Mouse (Mus musculus): ENCODE data around the gene Babam2. TPM values are rescaled to one million over a fixed set of nuclear protein-coding genes. Genes with fewer than 3 reads are reported as not detected.
A peak's percentile ranks its signal among the peaks of the same experiment; 100 is the strongest.

The Babam2 gene
- polyA plus RNA-seq, 1 experiment from 2014 or later: 50.6 TPM

- Histone ChIP-seq H3K27ac (replicated peaks) (peak overlapping the region; percentile 71), H3K4me2 (replicated peaks) (no peak overlapping the region), H3K36me3 (no peaks in the 10 kb centered on the region), H3K9ac (no peak overlapping the region), H3K27me3 (no peaks in the 10 kb centered on the region), H3K9me3 (replicated peaks) (no peaks in the 10 kb centered on the region), H3K4me1 (peaks cover 52% of the 10 kb centered on the region), H3K4me3 (replicated peaks) (no peak overlapping the region)
- no peak for ATAC-seq (ENCODE audit: insufficient number of reproducible peaks, low FRiP score, low TSS enrichment, low read depth)
- 88% methylated on average over 2 of the region's 2 CpGs for WGBS
Observed at GRCm38 (mm10) chr5:32066839-32067238, 369.4 kb downstream of the Babam2 start.

- Histone ChIP-seq H3K27ac (replicated peaks) (no peak overlapping the region), H3K4me2 (replicated peaks) (no peak overlapping the region), H3K36me3 (no peaks in the 10 kb centered on the region), H3K4me3 (replicated peaks) (no peak overlapping the region), H3K27me3 (no peaks in the 10 kb centered on the region), H3K9ac (no peak overlapping the region), H3K4me1 (peaks cover 52% of the 10 kb centered on the region), H3K9me3 (replicated peaks) (no peaks in the 10 kb centered on the region)
- WGBS: 83% methylated on average over 3 of the region's 3 CpGs
- ATAC-seq (ENCODE audit: insufficient number of reproducible peaks, low FRiP score, low TSS enrichment, low read depth): no peak
Observed at GRCm38 (mm10) chr5:32068616-32069015, 371.1 kb downstream of the Babam2 start.

- H3K4me3 ChIP-seq (replicated peaks): no peak overlapping the region
- peaks cover 51% of the 10 kb centered on the region for H3K4me1 ChIP-seq
- H3K9me3 ChIP-seq (replicated peaks): no peaks in the 10 kb centered on the region
- 76% methylated on average over 4 of the region's 4 CpGs for WGBS
- no peaks in the 10 kb centered on the region for H3K36me3 ChIP-seq
- H3K4me2 ChIP-seq (replicated peaks): no peak overlapping the region
- no peak for ATAC-seq (ENCODE audit: insufficient number of reproducible peaks, low FRiP score, low TSS enrichment, low read depth)
- no peak overlapping the region for H3K9ac ChIP-seq
- H3K27me3 ChIP-seq: no peaks in the 10 kb centered on the region
- H3K27ac ChIP-seq (replicated peaks): peak overlapping the region; percentile 25
Observed at GRCm38 (mm10) chr5:32069096-32069495, 371.6 kb downstream of the Babam2 start.

GRCm38 (mm10) chr5:32069566-32070169 is 372.2 kb downstream of the Babam2 start:
- no peak for ATAC-seq (ENCODE audit: insufficient number of reproducible peaks, low FRiP score, low TSS enrichment, low read depth)
- no peak overlapping the region for H3K4me3 ChIP-seq (replicated peaks)
- 62% methylated on average over 10 of the region's 10 CpGs for WGBS

GRCm38 (mm10) chr5:32070781-32071180 is 373.3 kb downstream of the Babam2 start:
- H3K27me3 ChIP-seq: no peaks in the 10 kb centered on the region
- WGBS: 76% methylated on average over 3 of the region's 3 CpGs
- peaks cover 40% of the 10 kb centered on the region for H3K4me1 ChIP-seq
- H3K9ac ChIP-seq: no peak overlapping the region
- no peak overlapping the region for H3K4me2 ChIP-seq (replicated peaks)
- peak overlapping the region; percentile 44 for H3K27ac ChIP-seq (replicated peaks)
- H3K4me3 ChIP-seq (replicated peaks): no peak overlapping the region
- H3K9me3 ChIP-seq (replicated peaks): no peaks in the 10 kb centered on the region
- no peak for ATAC-seq (ENCODE audit: insufficient number of reproducible peaks, low FRiP score, low TSS enrichment, low read depth)
- no peaks in the 10 kb centered on the region for H3K36me3 ChIP-seq

More at GRCm38 (mm10) chr5:32069566-32070169, 372.2 kb downstream of the Babam2 start:
- H3K4me2 ChIP-seq (replicated peaks): no peak overlapping the region
- no peak overlapping the region for H3K9ac ChIP-seq
- no peaks in the 10 kb centered on the region for H3K9me3 ChIP-seq (replicated peaks)
- peaks cover 46% of the 10 kb centered on the region for H3K4me1 ChIP-seq
- no peaks in the 10 kb centered on the region for H3K36me3 ChIP-seq
- H3K27ac ChIP-seq (replicated peaks): peak overlapping the region; percentile 25
- H3K27me3 ChIP-seq: no peaks in the 10 kb centered on the region

GRCm38 (mm10) chr5:32071314-32071713 is 373.8 kb downstream of the Babam2 start:
- Histone ChIP-seq H3K27ac (replicated peaks) (peak overlapping the region; percentile 44), H3K9ac (no peak overlapping the region), H3K4me2 (replicated peaks) (no peak overlapping the region), H3K27me3 (no peaks in the 10 kb centered on the region), H3K9me3 (replicated peaks) (no peaks in the 10 kb centered on the region), H3K36me3 (no peaks in the 10 kb centered on the region), H3K4me1 (peaks cover 36% of the 10 kb centered on the region), H3K4me3 (replicated peaks) (no peak overlapping the region)
- WGBS: 50% methylated on average over 4 of the region's 4 CpGs
- ATAC-seq (ENCODE audit: insufficient number of reproducible peaks, low FRiP score, low TSS enrichment, low read depth): no peak

- H3K9ac ChIP-seq: no peak overlapping the region
- WGBS: 82% methylated on average over 5 of the region's 5 CpGs
- ATAC-seq (ENCODE audit: insufficient number of reproducible peaks, low FRiP score, low TSS enrichment, low read depth): no peak
- H3K4me2 ChIP-seq (replicated peaks): no peak overlapping the region
- H3K27me3 ChIP-seq: no peaks in the 10 kb centered on the region
- peaks cover 30% of the 10 kb centered on the region for H3K4me1 ChIP-seq
- H3K9me3 ChIP-seq (replicated peaks): no peaks in the 10 kb centered on the region
- no peaks in the 10 kb centered on the region for H3K36me3 ChIP-seq
- H3K27ac ChIP-seq (replicated peaks): peak overlapping the region; percentile 44; the same call in 1 of the 2 replicates
- H3K4me3 ChIP-seq (replicated peaks): no peak overlapping the region
Observed at GRCm38 (mm10) chr5:32071824-32072223, 374.3 kb downstream of the Babam2 start.

- Histone ChIP-seq H3K4me2 (replicated peaks) (no peak overlapping the region), H3K9ac (no peak overlapping the region), H3K27ac (replicated peaks) (no peak overlapping the region), H3K27me3 (no peaks in the 10 kb centered on the region), H3K4me3 (replicated peaks) (no peak overlapping the region), H3K4me1 (peaks cover 25% of the 10 kb centered on the region), H3K9me3 (replicated peaks) (no peaks in the 10 kb centered on the region), H3K36me3 (no peaks in the 10 kb centered on the region)
- WGBS: 97% methylated on average over 3 of the region's 3 CpGs
- ATAC-seq (ENCODE audit: insufficient number of reproducible peaks, low FRiP score, low TSS enrichment, low read depth): no peak
Observed at GRCm38 (mm10) chr5:32072877-32073276, 375.4 kb downstream of the Babam2 start.

GRCm38 (mm10) chr5:32074053-32074452 is 376.6 kb downstream of the Babam2 start:
- 79% methylated on average over 3 of the region's 3 CpGs for WGBS
- Histone ChIP-seq H3K4me2 (replicated peaks) (no peak overlapping the region), H3K4me3 (replicated peaks) (no peak overlapping the region), H3K36me3 (no peaks in the 10 kb centered on the region), H3K9ac (no peak overlapping the region), H3K4me1 (peaks cover 32% of the 10 kb centered on the region), H3K9me3 (replicated peaks) (no peaks in the 10 kb centered on the region), H3K27me3 (no peaks in the 10 kb centered on the region), H3K27ac (replicated peaks) (no peak overlapping the region)
- ATAC-seq (ENCODE audit: insufficient number of reproducible peaks, low FRiP score, low TSS enrichment, low read depth): no peak

- Histone ChIP-seq H3K9ac (no peak overlapping the region), H3K27me3 (no peaks in the 10 kb centered on the region), H3K9me3 (replicated peaks) (no peaks in the 10 kb centered on the region), H3K4me2 (replicated peaks) (no peak overlapping the region), H3K36me3 (no peaks in the 10 kb centered on the region), H3K27ac (replicated peaks) (no peak overlapping the region), H3K4me3 (replicated peaks) (no peak overlapping the region), H3K4me1 (peaks cover 34% of the 10 kb centered on the region)
- no peak for ATAC-seq (ENCODE audit: insufficient number of reproducible peaks, low FRiP score, low TSS enrichment, low read depth)
- 85% methylated on average over 3 of the region's 3 CpGs for WGBS
Observed at GRCm38 (mm10) chr5:32077139-32077538, 379.7 kb downstream of the Babam2 start.

GRCm38 (mm10) chr5:32078986-32079385 is 381.5 kb downstream of the Babam2 start:
- Histone ChIP-seq H3K4me1 (peaks cover 42% of the 10 kb centered on the region), H3K4me2 (replicated peaks) (no peak overlapping the region), H3K27ac (replicated peaks) (peak overlapping the region; percentile 67), H3K9me3 (replicated peaks) (no peaks in the 10 kb centered on the region), H3K4me3 (replicated peaks) (no peak overlapping the region), H3K36me3 (no peaks in the 10 kb centered on the region), H3K27me3 (no peaks in the 10 kb centered on the region), H3K9ac (no peak overlapping the region)
- ATAC-seq (ENCODE audit: insufficient number of reproducible peaks, low FRiP score, low TSS enrichment, low read depth): no peak
- WGBS: 36% methylated on average over 4 of the region's 4 CpGs

Measured in embryonic facial prominence, embryonic 15.5 days (tissue).